Mouse (Mus musculus): ENCODE results near the gene Pkp1. TPM values are rescaled to one million over a fixed set of nuclear protein-coding genes. Genes with fewer than 3 reads are reported as not detected.

The Pkp1 gene
- total RNA-seq, 4 experiments from 2014 or later = 0.11 TPM; not detected in 3

DNA sequence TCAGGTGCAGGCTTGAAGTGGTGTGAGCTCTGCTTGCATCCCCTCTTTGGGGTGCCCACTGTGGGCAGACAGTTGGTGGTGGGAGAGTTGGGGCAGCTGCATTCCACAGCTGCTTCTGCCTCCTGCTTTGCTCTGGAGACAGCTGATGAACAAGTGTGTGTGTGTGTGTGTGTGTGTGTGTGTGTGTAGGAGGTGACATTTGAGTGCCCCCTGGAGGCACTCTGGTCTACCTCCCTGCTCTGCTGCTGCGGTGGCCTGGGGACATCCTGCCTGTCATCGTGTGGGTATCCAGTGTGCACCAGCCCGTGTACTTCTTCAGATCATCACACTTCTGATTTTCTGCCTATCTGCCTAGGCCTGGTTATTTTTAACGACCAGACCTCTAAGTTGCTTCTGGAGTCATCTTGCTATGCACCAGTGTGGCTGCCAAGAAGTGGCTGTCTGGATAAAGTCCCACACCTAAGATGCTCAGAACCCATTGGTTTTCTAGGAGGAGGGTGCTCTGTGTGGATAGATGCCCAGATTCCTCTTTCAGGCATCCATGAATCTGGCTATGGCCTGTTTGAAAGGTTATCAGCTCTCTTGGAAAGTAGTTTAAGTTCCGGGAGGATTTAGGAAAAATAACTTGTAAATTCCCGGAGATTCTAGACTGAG is 84.7 kb downstream of the Pkp1 start:
- no peak for DNase-seq (ENCODE audit: low spot score in 2 of 2)

DNA sequence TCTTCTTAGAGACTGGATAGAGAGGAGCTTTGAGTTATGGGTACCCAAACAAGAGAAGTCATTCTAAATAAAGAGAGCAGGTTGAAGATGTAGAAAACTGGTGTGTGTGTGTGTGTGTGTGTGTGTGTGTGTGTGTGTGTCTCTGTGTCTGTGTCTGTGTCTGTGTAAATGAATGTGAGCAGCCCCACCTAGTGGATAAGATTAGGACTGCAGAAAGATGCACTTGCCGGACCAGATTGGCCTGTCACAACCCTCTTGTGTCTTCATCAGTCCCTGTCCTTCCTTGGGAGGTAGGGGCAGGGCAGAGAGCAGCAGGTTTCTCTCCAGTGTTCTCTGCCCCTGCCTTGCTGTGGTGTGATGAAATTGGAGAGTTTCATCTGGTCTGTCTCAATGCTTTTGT is 90.1 kb downstream of the Pkp1 start:
- no peak for DNase-seq (ENCODE audit: low spot score in 2 of 2)

DNA sequence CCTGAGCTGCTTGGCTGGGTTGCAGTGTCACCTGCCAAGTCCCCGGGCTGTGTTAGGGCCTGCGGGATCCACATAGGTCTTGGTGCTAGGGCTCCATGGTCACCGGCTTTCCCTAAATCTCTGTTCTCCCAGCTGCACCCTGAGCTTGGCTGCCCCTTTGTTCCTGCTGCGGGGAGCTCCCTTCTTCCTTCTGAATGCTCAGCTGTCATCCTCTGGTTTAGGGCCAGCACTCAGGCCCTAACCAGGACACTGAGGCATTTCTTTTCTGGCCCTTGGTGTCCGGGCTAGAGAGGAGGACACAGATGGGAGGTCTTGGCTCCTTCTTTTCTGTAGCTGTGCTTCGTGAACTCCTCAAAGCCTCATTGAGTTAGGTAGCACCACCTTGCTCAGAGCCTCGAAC is 97.2 kb downstream of the Pkp1 start:
- DNase-seq (ENCODE audit: low spot score in 2 of 2) = no peak

Other genes with a start within 250 kb of the Pkp1 start
- 10 to 100 TPM; 17.2 to 24.8 (median 23.2) TPM for gene Csrp1, start 199.1 kb downstream of the Pkp1 start, total RNA-seq (2022)
- 100 to 1,000 TPM; 131 to 182 (median 168) TPM for gene Phlda3, start 153.1 kb downstream of the Pkp1 start, total RNA-seq (2022)
- 100 to 1,000 TPM; 238 to 314 (median 288) TPM for gene Tnni1, start 139.8 kb downstream of the Pkp1 start, total RNA-seq (2022)
- not detected for gene Lad1, start 100.6 kb downstream of the Pkp1 start, total RNA-seq (2022)
- gene Tnnt2, start 82.9 kb downstream of the Pkp1 start, total RNA-seq (2022) = 1 to 10 TPM; 4.0 to 5.8 (median 4.6) TPM
- 10 to 100 TPM; 28.7 to 98.0 (median 63.2) TPM for gene Igfn1, start 87.1 kb upstream of the Pkp1 start, total RNA-seq (2022)
- gene Tmem9, start 88.9 kb upstream of the Pkp1 start, total RNA-seq (2022) = 10 to 100 TPM in 1 of 4 experiments, 1 to 10 TPM in 3; 8.6 to 12.9 (median 9.6) TPM
- gene Ascl5, start 131.6 kb upstream of the Pkp1 start, total RNA-seq (2022) = not detected
- 1,000 to 10,000 TPM in 3 of 4 experiments, 100 to 1,000 TPM in 1; 844 to 1,101 (median 1,067) TPM for gene Cacna1s, start 133.5 kb upstream of the Pkp1 start, total RNA-seq (2022)
- under 1 TPM; 0.31 to 0.70 (median 0.34) TPM for gene Kif21b, start 212.2 kb upstream of the Pkp1 start, total RNA-seq (2022)

All from gastrocnemius, adult 8-10 months (tissue).